Mouse (Mus musculus) left cerebral cortex, adult 18-20 months (tissue): ENCODE data around the gene Prl7c1. TPM values are rescaled to one million over a fixed set of nuclear protein-coding genes. Genes with fewer than 3 reads are reported as not detected.
"Not testable (repeated sequence)": the region's sequence is repeated elsewhere in the genome, so short reads cannot be mapped to it uniquely, and the experiment has no call there.

Experiments used
- DNase-seq, 2 experiments: peaks; one replicate each; pipeline ENCODE4 v3.0.0; 2021 to 2022; ENCODE audit warnings: low spot score in 2 of 2, mixed read lengths in 1 of 2
- long read RNA-seq, 2 experiments: library from polyadenylated mRNA; stranded (forward); transcript quantifications; one replicate each; pipeline ENCODE4 v2.0.0; 2021
- total RNA-seq, 2 experiments: library from RNA; stranded (reverse); gene quantifications; 2 replicates each; pipeline ENCODE4 v1.2.3; 2021

The Prl7c1 gene
- not detected for total RNA-seq
- long read RNA-seq, experiment 1 = 0 reads
- long read RNA-seq, experiment 2 = 0 reads

- DNase-seq = not testable (repeated sequence)
Measured at GRCm38 (mm10) chr13:27780704-27781103, at the start of gene Prl7c1. Prl7c1 (minus strand) TSS chr13:27780804.

- no peak for DNase-seq
Measured at GRCm38 (mm10) chr13:27802765-27803164, 22.2 kb upstream of the Prl7c1 start.

GRCm38 (mm10) chr13:27801354-27801753 lies 20.8 kb upstream of the Prl7c1 start, which contains the start of gene Prl2a1:
Prl2a1 (plus strand) TSS chr13:27801654.
- no peak for DNase-seq

- DNase-seq = no peak
Measured at GRCm38 (mm10) chr13:27799303-27799702, 18.7 kb upstream of the Prl7c1 start.

- no peak for DNase-seq
Measured at GRCm38 (mm10) chr13:27734512-27735186, 46.0 kb downstream of the Prl7c1 start.

- DNase-seq = not testable (repeated sequence)
Measured at GRCm38 (mm10) chr13:27730286-27730959, 50.2 kb downstream of the Prl7c1 start.

GRCm38 (mm10) chr13:27725057-27725456 lies 55.5 kb downstream of the Prl7c1 start:
- not testable (repeated sequence) for DNase-seq

Other genes starting within 250 kb of the Prl7c1 start
- gene Prl8a9, start 216.2 kb downstream of the Prl7c1 start, total RNA-seq = not detected
- gene Prl8a1, start 198.6 kb downstream of the Prl7c1 start, total RNA-seq = not detected
- not detected for gene Prl7b1, start 170.2 kb downstream of the Prl7c1 start, total RNA-seq
- not detected for gene Prl7a1, start 138.3 kb downstream of the Prl7c1 start, total RNA-seq
- gene Prl7a2, start 112.8 kb downstream of the Prl7c1 start, total RNA-seq = not detected
- not detected for gene Prl7d1, start 64.1 kb downstream of the Prl7c1 start, total RNA-seq
- gene Prl2a1, start 20.9 kb upstream of the Prl7c1 start, total RNA-seq = not detected
- not detected for gene Prl2c1, start 68.5 kb upstream of the Prl7c1 start, total RNA-seq
- not detected for gene Prl4a1, start 235.4 kb upstream of the Prl7c1 start, total RNA-seq